In the genomic region with DNA sequence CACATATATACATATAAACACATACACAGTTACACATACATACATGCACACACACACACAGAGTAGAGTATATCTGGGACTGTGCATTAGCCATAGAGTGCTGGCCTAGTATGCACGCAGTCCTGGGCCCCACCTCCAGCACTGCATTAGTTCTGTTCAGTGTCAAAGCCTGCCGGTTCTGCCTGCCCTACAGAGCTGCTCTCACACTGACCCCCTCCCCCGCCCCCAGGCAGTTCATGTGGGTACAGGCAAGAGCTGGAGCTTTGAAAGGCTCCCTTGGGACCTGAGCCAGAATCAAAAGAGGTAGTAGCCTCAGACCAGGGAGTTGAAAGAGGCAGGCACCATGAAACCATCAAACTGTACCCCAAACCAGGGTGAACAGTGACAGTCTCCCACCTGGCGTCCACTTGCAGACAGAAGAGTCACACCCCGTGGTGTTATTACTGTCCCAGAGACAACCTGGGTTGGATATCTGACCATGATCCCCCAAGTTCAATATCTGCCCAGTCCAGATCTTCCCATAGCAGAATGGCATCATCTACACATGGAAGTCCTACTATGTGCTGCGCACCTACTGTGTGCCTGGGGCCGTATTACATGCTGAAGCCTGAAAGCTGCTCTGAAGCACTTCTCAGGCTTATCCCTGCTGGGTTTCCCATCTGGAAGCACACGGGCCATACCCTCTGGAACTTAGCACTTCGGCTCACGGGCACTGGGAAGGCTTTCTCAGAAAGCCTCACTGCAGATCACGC, we compare ENCODE assay signal across 36 mouse cellular contexts. TPM values are rescaled to one million over a fixed set of nuclear protein-coding genes. Genes with fewer than 3 reads are reported as not detected.
DNase-seq lines count a peak whose midpoint lies in the region; ATAC-seq lines count a peak whose summit lies in the region.
"Had no signal": no experiment of that assay in that cellular context is flagged by ENCODE, and none has a peak within 500 bp of the region (broad histone marks: within the 10 kb centered on the region; RNA-seq: fewer than 3 reads in every experiment).

No protein-coding gene starts in this region.

- 0 out of 2 replicates have a peak, but pooled peaks cover 3% of the 10 kb centered on the region for H3K27me3 ChIP-seq in midbrain, embryonic 13.5 days
- no peaks in the 10 kb centered on the region for H3K27me3 ChIP-seq in midbrain, embryonic 15.5 days (replicated peaks)
- H3K27me3 ChIP-seq in embryonic facial prominence, embryonic 10.5 days (replicated peaks; ENCODE audit: low read depth, poor library complexity, severe bottlenecking) = peaks cover 4% of the 10 kb centered on the region; the same call in 1 of the 2 replicates
- H3K27me3 ChIP-seq: embryonic facial prominence, embryonic 13.5 days; forebrain, embryonic 12.5 days; limb, embryonic 12.5 days had no signal

- DNase-seq in spleen, postnatal 36 days (ENCODE audit: low spot score in 2 of 2) = peak; percentile 54 to 60
- no peak for DNase-seq in spleen, postnatal 14 days (ENCODE audit: low spot score in 2 of 2)
- peak; percentile 47 for DNase-seq in embryonic facial prominence, embryonic 10.5 days (ENCODE audit: low spot score)
- DNase-seq in urinary bladder, postnatal 4 days (ENCODE audit: low spot score in 2 of 2) = no peak
- no peak for DNase-seq in layer of hippocampus, adult 8-10 months (ENCODE audit: low spot score in 2 of 2)
- DNase-seq: adrenal gland, postnatal 25 days; cerebellum, adult 18-20 months; cerebellum, postnatal 14 days; forebrain, postnatal 0 days; heart, adult 2 months; heart, postnatal 4 days; kidney, adult 9 months; kidney, postnatal 14 days; lung, postnatal 36 days; right cerebral cortex, postnatal 14 days; thymus, postnatal 4 days had no signal

- no peak overlapping the region for H3K9ac ChIP-seq in midbrain, embryonic 13.5 days (replicated peaks)
- H3K9ac ChIP-seq in midbrain, embryonic 15.5 days = no peak overlapping the region
- H3K9ac ChIP-seq: embryonic facial prominence, embryonic 13.5 days; forebrain, embryonic 12.5 days; forebrain, postnatal 0 days; heart, embryonic 12.5 days; hindbrain, embryonic 14.5 days; limb, embryonic 12.5 days had no signal

- no peaks in the 10 kb centered on the region for H3K36me3 ChIP-seq in midbrain, embryonic 13.5 days
- no peaks in the 10 kb centered on the region for H3K36me3 ChIP-seq in midbrain, embryonic 15.5 days (replicated peaks)
- H3K36me3 ChIP-seq in embryonic facial prominence, embryonic 10.5 days (replicated peaks) = no peaks in the 10 kb centered on the region
- H3K36me3 ChIP-seq: embryonic facial prominence, embryonic 13.5 days; forebrain, embryonic 12.5 days; G1E; heart, embryonic 12.5 days; limb, embryonic 12.5 days had no signal

- 0 out of 2 replicates have a peak, but pooled peaks have one; percentile 45 for ATAC-seq in midbrain, embryonic 13.5 days
- ATAC-seq in midbrain, embryonic 15.5 days (replicated peaks) = no peak
- ATAC-seq: forebrain, postnatal 0 days; intestine, postnatal 0 days had no signal

- no peaks in the 10 kb centered on the region for H3K9me3 ChIP-seq in midbrain, embryonic 13.5 days
- no peaks in the 10 kb centered on the region for H3K9me3 ChIP-seq in midbrain, embryonic 15.5 days
- no peaks in the 10 kb centered on the region for H3K9me3 ChIP-seq in embryonic facial prominence, embryonic 10.5 days
- H3K9me3 ChIP-seq: embryonic facial prominence, embryonic 13.5 days; forebrain, embryonic 12.5 days; G1E; heart, embryonic 12.5 days had no signal

- 84% methylated on average over 11 of the region's 11 CpGs for WGBS in midbrain, embryonic 13.5 days
- 88% methylated on average over 11 of the region's 11 CpGs for WGBS in midbrain, embryonic 15.5 days
- 84% methylated on average over 11 of the region's 11 CpGs for WGBS in embryonic facial prominence, embryonic 10.5 days

- H3K4me1 ChIP-seq in midbrain, embryonic 13.5 days (replicated peaks) = no peaks in the 10 kb centered on the region
- H3K4me1 ChIP-seq in midbrain, embryonic 15.5 days = no peaks in the 10 kb centered on the region
- H3K4me1 ChIP-seq in embryonic facial prominence, embryonic 10.5 days = no peaks in the 10 kb centered on the region
- H3K4me1 ChIP-seq: embryonic facial prominence, embryonic 13.5 days; forebrain, embryonic 12.5 days; heart, embryonic 12.5 days had no signal

- H3K27ac ChIP-seq in midbrain, embryonic 13.5 days = no peak overlapping the region
- no peak overlapping the region for H3K27ac ChIP-seq in midbrain, embryonic 15.5 days
- H3K27ac ChIP-seq in embryonic facial prominence, embryonic 10.5 days (replicated peaks) = no peak overlapping the region
- H3K27ac ChIP-seq: embryonic facial prominence, embryonic 13.5 days; forebrain, embryonic 12.5 days; heart, adult 2 months; hindbrain, embryonic 14.5 days; limb, embryonic 12.5 days had no signal

- H3K4me3 ChIP-seq in midbrain, embryonic 13.5 days (replicated peaks) = no peak overlapping the region
- H3K4me3 ChIP-seq in midbrain, embryonic 15.5 days = no peak overlapping the region
- H3K4me3 ChIP-seq in embryonic facial prominence, embryonic 10.5 days = no peak overlapping the region
- H3K4me3 ChIP-seq: embryonic facial prominence, embryonic 13.5 days; erythroblast, embryonic 14.5 days; forebrain, embryonic 12.5 days; heart, adult 2 months; heart, embryonic 12.5 days; limb, embryonic 12.5 days had no signal

- no peak overlapping the region for H3K4me2 ChIP-seq in midbrain, embryonic 13.5 days (replicated peaks)
- H3K4me2 ChIP-seq in midbrain, embryonic 15.5 days = no peak overlapping the region
- H3K4me2 ChIP-seq: embryonic facial prominence, embryonic 13.5 days; forebrain, embryonic 12.5 days; heart, embryonic 12.5 days; hindbrain, embryonic 14.5 days; limb, embryonic 12.5 days; midbrain, embryonic 11.5 days had no signal

RNA-seq across cellular contexts. Expression of a gene that starts 17.2 kb away (rescaled TPM):
- polyA plus RNA-seq in midbrain, embryonic 13.5 days (2015; fragmentation: Nextera tagmentation; extraction: Ambion mirVana) = not detected in 2 replicates
- polyA plus RNA-seq in midbrain, embryonic 15.5 days (2015; fragmentation: Nextera tagmentation; extraction: Ambion mirVana) = 0.13 TPM in 1 of 2 replicates, not detected in the other
- 1.9 and 2.1 TPM in 2 replicates for polyA plus RNA-seq in embryonic facial prominence, embryonic 10.5 days (2016; fragmentation: Nextera tagmentation; extraction: Ambion mirVana)
- total RNA-seq in layer of hippocampus, adult 8-10 months (2022) = under 1 TPM in 3 of 4 experiments, not detected in 1; 0.23 to 0.41 (median 0.40) TPM
- total RNA-seq: adrenal gland, postnatal 25 days; forebrain, postnatal 0 days; gastrocnemius, adult 8-10 months; gastrocnemius, postnatal 4 days; heart, adult 2 months; heart, postnatal 4 days; liver, adult 2 months; megakaryocyte, adult 5-6 weeks had no signal
- polyA plus RNA-seq: C2C12; erythroblast, embryonic 14.5 days; G1E; heart, adult 2 months; heart, embryonic 12.5 days; heart, postnatal 0 days; hindbrain, embryonic 14.5 days; liver, adult 2 months; liver, embryonic 16.5 days; lung, embryonic 16.5 days; midbrain, embryonic 11.5 days; stomach, embryonic 14.5 days had no signal

RNA-seq across cellular contexts. Expression of a gene that starts 37.8 kb away (rescaled TPM):
- 34.9 and 37.6 TPM in 2 replicates for polyA plus RNA-seq in midbrain, embryonic 13.5 days (2015; fragmentation: Nextera tagmentation; extraction: Ambion mirVana)
- 53.0 and 60.5 TPM in 2 replicates for polyA plus RNA-seq in midbrain, embryonic 15.5 days (2015; fragmentation: Nextera tagmentation; extraction: Ambion mirVana)
- polyA plus RNA-seq in embryonic facial prominence, embryonic 10.5 days (2016; fragmentation: Nextera tagmentation; extraction: Ambion mirVana) = 8.8 and 9.4 TPM in 2 replicates
- 100 to 1,000 TPM; 104 to 119 (median 115) TPM for total RNA-seq in layer of hippocampus, adult 8-10 months (2022)
- total RNA-seq: G1E; heart, adult 2 months; liver, adult 2 months; megakaryocyte, adult 5-6 weeks had no signal
- polyA plus RNA-seq: C2C12; erythroblast, embryonic 14.5 days; G1E; heart, adult 2 months; heart, postnatal 0 days had no signal

RNA-seq across cellular contexts. Expression of a gene that starts 50.4 kb away (rescaled TPM):
- 0.10 and 0.28 TPM in 2 replicates for polyA plus RNA-seq in midbrain, embryonic 13.5 days (2015; fragmentation: Nextera tagmentation; extraction: Ambion mirVana)
- 0.28 and 0.34 TPM in 2 replicates for polyA plus RNA-seq in midbrain, embryonic 15.5 days (2015; fragmentation: Nextera tagmentation; extraction: Ambion mirVana)
- polyA plus RNA-seq in embryonic facial prominence, embryonic 10.5 days (2016; fragmentation: Nextera tagmentation; extraction: Ambion mirVana) = 0.43 and 0.47 TPM in 2 replicates
- 1 to 10 TPM in 2 of 4 experiments, under 1 TPM in 2; 0.22 to 1.2 (median 0.91) TPM for total RNA-seq in layer of hippocampus, adult 8-10 months (2022)
- total RNA-seq: forebrain, postnatal 0 days had no signal

Comparison
In these comparisons a context has a peak if more than half of its experiments do, and no peak if none do; other contexts are left out.
1. DNase-seq: peak in spleen, postnatal 36 days (2 of 2) and embryonic facial prominence, embryonic 10.5 days (single experiment); none in spleen, postnatal 14 days (0 of 2), urinary bladder, postnatal 4 days (0 of 2) and layer of hippocampus, adult 8-10 months (0 of 2).